Mouse (Mus musculus): Measurements from ENCODE around the gene Hpn.

Gene Hpn

GRCm38 (mm10) chr7:31055354-31055824 lies 59.7 kb downstream of the Hpn start:
- no peak for DNase-seq (ENCODE audit: low read depth, low spot score)

DNA sequence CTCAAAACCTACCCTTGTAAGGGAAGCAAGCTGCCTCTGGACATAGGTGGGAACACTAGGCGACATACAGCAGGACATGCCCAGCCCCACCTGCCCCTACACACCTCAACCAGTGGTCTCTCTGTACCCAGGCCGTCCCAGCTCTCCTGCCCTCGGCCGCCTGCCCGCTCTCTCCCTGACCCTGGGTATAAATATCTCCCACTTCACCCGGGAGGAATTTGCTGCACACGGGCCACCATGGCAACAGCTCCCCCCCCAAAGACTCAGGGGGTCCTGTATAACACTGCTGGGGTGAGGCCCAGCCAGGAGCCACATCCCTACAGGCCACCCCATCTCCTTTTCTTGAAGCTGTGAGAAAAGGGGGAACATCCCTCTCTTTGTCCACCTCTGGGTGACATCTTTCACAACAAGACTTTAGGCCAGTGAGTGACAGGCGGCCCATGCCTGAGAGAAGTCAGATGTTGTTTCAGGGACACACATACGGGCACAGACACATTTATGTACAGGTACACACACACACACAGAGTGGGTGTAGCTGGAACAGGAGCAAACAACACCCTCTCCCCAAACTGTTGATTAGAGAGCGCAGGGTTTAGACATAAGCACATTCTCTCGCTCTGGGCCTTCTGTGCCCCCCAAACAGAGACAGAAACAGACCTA lies 60.3 kb downstream of the Hpn start:
- no peak for DNase-seq (ENCODE audit: low read depth, low spot score)

- no peak for DNase-seq (ENCODE audit: low read depth, low spot score)
Observed at GRCm38 (mm10) chr7:31053882-31054447, 61.1 kb downstream of the Hpn start.

- DNase-seq (ENCODE audit: low read depth, low spot score) = peak; percentile 53
Observed at GRCm38 (mm10) chr7:31052636-31053434, 62.3 kb downstream of the Hpn start.

DNA sequence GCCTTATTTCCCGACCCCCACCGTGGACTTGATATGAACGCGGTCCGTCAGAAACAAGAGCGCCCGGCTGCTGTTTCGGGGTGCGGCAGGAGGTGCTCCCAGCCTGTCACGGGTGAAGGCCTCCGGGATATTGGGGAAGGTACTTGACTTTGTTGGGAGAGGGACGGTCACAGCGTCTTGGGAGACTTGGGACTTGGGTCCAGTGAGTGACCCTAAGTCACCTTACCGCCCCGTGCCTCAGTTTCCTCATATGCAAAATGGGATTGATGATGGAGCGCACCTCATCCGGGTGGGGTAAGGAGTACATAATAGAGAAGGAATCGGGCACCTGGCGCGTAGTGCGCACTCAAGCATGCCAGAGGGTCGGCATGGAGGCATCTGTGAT lies 62.8 kb downstream of the Hpn start:
- no peak for DNase-seq (ENCODE audit: low read depth, low spot score)

DNA sequence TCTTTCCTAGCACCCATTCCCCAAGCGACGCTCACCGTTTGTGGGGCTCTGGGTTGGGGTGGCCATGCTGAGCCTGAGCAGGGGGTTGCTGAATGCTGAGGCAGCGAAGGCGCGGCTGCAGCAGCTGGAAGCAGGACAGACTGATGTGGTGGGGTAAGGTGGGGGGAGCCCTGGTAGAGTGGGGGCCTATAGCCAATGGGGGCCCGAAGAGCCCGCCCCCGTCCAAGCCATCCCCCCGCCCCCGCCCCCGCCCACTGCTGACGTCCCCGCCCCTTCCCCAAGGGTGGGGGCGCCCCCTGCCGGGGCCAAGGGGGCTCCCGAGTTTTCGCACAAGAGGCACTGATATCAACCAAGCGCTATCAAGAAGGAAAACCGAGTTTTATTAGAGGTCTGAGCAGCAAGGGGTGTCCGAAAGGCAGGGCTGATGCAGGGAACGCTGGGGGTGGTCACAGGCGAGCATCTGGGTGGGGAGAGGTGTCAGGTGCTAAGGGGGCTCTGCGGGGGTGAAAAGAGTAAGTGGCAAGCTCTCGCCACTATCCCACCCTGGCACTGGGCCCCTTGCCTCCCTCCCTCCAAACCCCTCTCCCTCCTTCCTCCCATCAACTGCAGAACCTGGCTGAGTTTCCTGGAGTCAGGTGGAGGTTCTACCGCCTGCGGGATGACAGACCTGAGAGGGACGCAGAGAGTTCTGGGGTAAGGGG lies 63.6 kb downstream of the Hpn start, which contains the start of gene Fxyd7:
Gene Fxyd7, minus strand, starts transcription at position 147 of the 701 bp plus-strand sequence.
- DNase-seq (ENCODE audit: low read depth, low spot score) = no peak

GRCm38 (mm10) chr7:31050921-31051320 lies 64.2 kb downstream of the Hpn start:
- DNase-seq (ENCODE audit: low read depth, low spot score) = no peak

DNA sequence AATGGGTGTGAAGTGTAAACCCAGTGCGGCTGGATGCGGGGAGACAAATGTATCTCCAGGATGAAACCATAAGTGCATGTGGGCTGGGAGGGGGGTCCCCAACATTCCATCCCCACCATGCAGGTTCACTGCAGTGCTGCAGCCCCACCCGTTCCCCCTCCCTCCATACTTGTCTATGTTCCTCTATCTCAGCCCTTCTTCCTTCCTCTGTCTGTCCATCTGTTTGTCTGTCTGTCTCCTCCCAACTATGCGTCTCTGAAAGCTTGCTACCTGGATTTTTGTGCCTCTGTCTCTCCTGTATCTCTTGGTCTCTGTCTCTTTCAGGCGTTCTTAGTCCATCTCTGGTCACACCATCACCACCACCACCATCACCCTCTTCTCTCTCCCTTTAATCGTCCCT lies 64.6 kb downstream of the Hpn start:
- no peak for DNase-seq (ENCODE audit: low read depth, low spot score)

DNA sequence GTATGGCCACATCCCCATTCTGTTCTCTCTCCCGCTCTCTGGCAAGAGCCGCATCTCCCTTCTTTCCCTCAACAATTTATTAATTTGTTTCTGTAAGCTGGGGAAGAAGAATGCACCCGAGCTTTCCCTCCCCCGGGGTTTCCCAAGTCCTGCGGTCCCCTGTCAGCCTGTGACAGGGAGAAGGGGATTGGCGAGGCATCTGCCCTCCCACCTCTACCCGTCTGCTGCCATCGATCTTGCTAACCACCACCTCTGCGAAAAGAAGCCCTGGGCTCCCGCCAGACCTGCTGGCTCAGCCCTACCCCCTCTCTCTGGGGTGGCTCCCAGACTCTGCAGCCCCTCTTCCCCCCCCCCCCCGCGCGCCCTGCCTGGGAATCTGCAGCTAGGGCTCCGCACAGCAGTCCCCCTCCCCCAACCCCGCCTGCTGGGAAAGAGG lies 65.2 kb downstream of the Hpn start:
- no peak for DNase-seq (ENCODE audit: low read depth, low spot score)

- DNase-seq (ENCODE audit: low read depth, low spot score) = no peak
Observed at GRCm38 (mm10) chr7:31049135-31049845, 65.8 kb downstream of the Hpn start.

Data from A20 (cell line).